Mouse (Mus musculus) central nervous system, embryonic 14 days (tissue): Measurements from ENCODE around the gene Olfr452. TPM values are rescaled to one million over a fixed set of nuclear protein-coding genes. Genes with fewer than 3 reads are reported as not detected.

Source experiments
- polyA plus RNA-seq: library from polyadenylated mRNA; depleted of rRNA; stranded (reverse); fragments of >200 nt; gene quantifications from 2 replicates; pipeline ENCODE4 v1.2.3, GENCODE M21; 2012; rRNA removed

The Olfr452 gene
- not detected in 2 replicates for polyA plus RNA-seq

DNA sequence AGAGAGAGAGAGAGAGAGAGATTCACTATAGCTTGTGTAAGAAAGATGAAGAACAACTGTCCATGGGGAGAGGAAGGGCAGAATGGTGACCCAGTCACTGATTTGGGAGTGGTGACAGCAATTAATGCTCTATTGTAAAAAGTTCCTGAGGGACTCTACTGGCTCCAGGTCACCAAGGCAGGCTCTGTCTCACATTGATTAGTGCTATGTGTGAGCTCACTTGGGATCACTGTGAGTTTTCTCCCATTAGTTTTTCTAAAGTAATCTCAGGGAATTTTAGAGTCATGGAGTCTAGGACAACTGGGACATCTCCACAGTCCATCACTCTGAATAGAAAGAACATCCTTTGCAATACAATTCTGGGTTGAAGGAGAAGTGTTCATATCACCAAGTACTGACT, at the start of gene Olfr452:
TSS of gene Olfr452 (plus strand) at position 301 of the 400 bp plus-strand sequence.

DNA sequence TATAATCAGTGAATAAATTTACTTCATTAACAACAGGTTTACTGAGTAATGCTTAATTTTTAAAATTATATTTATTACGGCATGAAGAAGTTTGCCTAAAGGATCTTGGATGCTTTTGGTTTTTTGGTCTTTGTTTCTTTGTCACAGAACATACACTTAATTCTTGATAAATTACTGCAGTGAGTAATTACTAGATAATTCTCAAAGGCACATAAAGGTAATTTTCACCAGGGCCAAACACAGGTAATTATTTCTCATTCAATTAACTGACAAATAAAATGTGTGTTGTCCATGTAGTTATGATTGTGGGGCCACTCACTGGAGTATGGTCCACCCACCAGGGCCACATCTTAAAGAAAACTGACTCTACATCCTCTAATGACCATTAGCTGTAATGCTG, 45.8 kb upstream of the Olfr452 start, which contains the start of gene Olfr453:
TSS of gene Olfr453 (plus strand) at position 301 of the 400 bp plus-strand sequence.

DNA sequence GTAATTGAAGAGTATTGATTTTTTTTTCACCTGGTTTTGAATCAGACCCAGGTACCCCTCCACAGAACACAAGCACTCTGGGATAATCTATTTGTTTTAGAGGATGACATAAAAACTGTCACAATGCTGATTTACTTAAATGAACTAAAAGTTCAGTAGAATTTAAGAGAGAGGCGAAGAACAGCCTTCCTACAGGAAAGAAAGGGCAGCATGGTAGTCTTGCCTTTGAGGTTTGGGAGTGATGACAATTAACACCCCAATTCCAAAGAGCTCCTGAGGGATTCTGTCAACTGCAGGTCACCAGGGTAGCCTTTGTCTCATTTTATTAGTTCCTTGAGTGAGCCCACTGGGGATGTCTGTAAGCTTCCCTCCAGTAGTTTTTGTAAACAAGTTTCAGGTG, 28.8 kb upstream of the Olfr452 start, which contains the start of gene Olfr38:
TSS of gene Olfr38 (plus strand) at position 301 of the 400 bp plus-strand sequence.

DNA sequence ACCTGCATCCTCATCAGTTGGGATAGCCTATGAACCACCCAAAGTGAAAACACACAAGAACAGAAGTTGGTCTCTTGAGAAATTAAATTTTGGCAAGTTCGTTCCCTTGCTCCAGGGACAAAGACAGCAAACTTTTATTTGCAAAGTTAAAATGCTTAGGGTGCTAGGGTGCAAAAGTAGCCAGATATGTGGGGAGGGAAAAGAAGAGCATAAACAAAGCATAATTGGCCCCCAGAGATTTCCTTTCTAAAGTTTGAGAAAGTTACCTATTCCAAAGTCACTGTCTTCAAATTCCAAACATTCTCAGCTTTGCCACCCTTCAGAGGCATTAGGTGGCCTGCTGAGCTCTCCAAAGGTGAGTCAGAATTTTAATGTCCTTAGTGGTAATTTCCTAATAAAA, 26.7 kb downstream of the Olfr452 start, which contains the start of gene Olfr450:
TSS of gene Olfr450 (plus strand) at position 301 of the 400 bp plus-strand sequence.

DNA sequence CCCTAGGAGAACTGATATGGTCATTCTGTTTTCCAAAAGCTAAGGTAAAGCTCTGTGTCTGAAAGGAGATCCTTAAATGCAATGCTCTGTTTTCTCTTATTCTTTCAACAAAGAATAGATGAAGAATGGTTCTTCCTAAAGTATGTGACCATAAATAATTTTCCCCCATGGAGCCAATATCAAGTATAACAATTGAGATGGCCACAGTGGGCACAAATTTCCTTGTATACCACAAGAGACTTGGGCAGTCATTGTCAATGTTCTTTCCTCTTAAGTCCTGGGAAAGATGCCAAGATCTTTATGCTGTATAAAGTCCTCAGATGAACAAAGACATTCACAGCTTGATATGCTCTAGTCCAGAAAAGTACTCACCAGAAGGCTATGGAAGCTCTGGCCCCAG, 49.2 kb downstream of the Olfr452 start, which contains the start of gene Olfr449:
TSS of gene Olfr449 (plus strand) at position 301 of the 400 bp plus-strand sequence.

Other genes starting within 250 kb of the Olfr452 start
- not detected in 2 replicates for gene Olfr455, start 237.5 kb upstream of the Olfr452 start, polyA plus RNA-seq
- not detected in 2 replicates for gene Tcaf3, start 187.4 kb upstream of the Olfr452 start, polyA plus RNA-seq
- 1.4 and 2.1 TPM in 2 replicates for gene Tcaf2, start 139.8 kb upstream of the Olfr452 start, polyA plus RNA-seq
- gene Tcaf1, start 75.0 kb upstream of the Olfr452 start, polyA plus RNA-seq: 138 and 142 TPM in 2 replicates
- gene Olfr453, start 45.7 kb upstream of the Olfr452 start, polyA plus RNA-seq: not detected in 2 replicates
- gene Olfr38, start 28.7 kb upstream of the Olfr452 start, polyA plus RNA-seq: not detected in 2 replicates
- not detected in 2 replicates for gene Olfr450, start 26.8 kb downstream of the Olfr452 start, polyA plus RNA-seq
- gene Olfr449, start 49.3 kb downstream of the Olfr452 start, polyA plus RNA-seq: not detected in 2 replicates
- not detected in 2 replicates for gene Olfr448, start 105.3 kb downstream of the Olfr452 start, polyA plus RNA-seq
- not detected in 2 replicates for gene Olfr447, start 123.8 kb downstream of the Olfr452 start, polyA plus RNA-seq
- not detected in 2 replicates for gene Olfr446, start 136.3 kb downstream of the Olfr452 start, polyA plus RNA-seq
- not detected in 2 replicates for gene Olfr444, start 164.0 kb downstream of the Olfr452 start, polyA plus RNA-seq